Mouse (Mus musculus) bone marrow macrophage, adult 2 months (primary cell): ENCODE measurements around the gene Fam32a. TPM values are rescaled to one million over a fixed set of nuclear protein-coding genes. Genes with fewer than 3 reads are reported as not detected.

Source experiments
- H3K27ac ChIP-seq: 2 replicates; pipeline ENCODE4 v1.5.1; 2012; ENCODE audit warnings: low read depth, low read length; ENCODE audit not compliant: insufficient read depth
- H3K4me1 ChIP-seq: 2 replicates; pipeline ENCODE4 v1.6.1; 2012; ENCODE audit warnings: low read length; ENCODE audit not compliant: control insufficient read depth, insufficient read depth
- H3K4me3 ChIP-seq: 2 replicates; pipeline ENCODE4 v1.5.1; 2012; ENCODE audit warnings: mild to moderate bottlenecking, low read length, moderate library complexity; ENCODE audit not compliant: insufficient read depth
- CTCF ChIP-seq: IDR thresholded peaks from 2 replicates; pipeline ENCODE4 v1.5.1; 2012; ENCODE audit warnings: low read depth, mild to moderate bottlenecking, low read length, moderate library complexity
- POLR2A ChIP-seq: IDR thresholded peaks from 2 replicates; pipeline ENCODE4 v1.6.1; 2012; ENCODE audit warnings: mild to moderate bottlenecking, low read depth, low read length, borderline replicate concordance
- polyA plus RNA-seq: library from polyadenylated mRNA; stranded (reverse); fragments of >200 nt; gene quantifications from 2 replicates; pipeline ENCODE4 v1.2.4, GENCODE M21; 2012; ENCODE audit not compliant: missing spikeins, insufficient read depth, insufficient read length

Gene Fam32a
- polyA plus RNA-seq, 1 experiment = 58.3 TPM

DNA sequence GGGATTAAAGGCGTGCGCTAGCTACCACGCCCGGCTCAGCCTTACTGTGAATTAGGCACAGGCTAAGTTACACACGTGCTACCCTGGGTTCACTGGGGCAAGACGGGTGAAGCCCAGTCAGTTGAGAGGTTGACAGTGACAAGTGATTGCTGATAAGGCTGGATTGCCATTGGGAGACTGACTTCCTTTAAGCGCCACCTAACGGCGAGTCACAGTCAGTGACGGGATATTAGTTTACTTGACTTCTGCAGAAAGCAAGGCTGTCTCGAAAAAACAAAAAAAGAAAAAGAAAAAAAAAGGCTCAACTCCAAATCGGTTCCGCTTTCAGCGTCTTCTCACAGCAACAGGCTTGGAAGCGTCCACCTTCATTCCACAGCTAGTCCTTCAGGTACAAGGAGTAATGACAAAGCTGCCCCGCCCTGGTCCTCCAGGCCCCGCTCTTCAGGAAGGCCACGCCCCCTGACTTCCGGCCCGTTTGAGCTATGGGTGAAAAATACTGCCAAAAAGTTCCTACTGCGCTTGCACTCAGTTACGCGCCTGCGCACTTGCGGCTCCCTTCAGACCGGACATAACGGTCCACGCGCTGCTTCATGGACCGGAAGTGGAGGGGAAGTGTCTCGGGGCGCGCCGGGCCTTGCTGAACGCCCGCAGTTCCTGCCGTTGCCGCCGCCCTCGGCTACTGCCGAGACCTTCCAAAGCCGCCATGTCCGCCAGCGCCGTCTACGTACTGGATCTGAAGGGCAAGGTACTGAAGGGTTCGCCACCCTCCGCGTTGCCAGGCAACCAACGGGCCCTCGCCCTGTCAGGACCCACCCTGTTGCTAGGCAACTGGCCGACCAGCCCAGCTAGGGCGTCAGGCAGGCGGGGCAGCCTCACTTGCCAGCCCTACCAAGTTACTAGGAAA is 20.2 kb downstream of the Fam32a start, which contains the start of gene Ap1m1:
Gene Ap1m1 (plus strand): TSS at position 520 of the 904 bp plus-strand sequence.
- H3K27ac ChIP-seq = peak within 1 kb of the TSS; percentile 80
- TF ChIP-seq POLR2A (no peak), CTCF (0 out of 2 replicates have a peak, but pooled peaks have one; percentile 29)
- peak within 1 kb of the TSS; percentile 69 for H3K4me3 ChIP-seq
- H3K4me1 ChIP-seq = peaks cover 35% of the 10 kb centered on the region

DNA sequence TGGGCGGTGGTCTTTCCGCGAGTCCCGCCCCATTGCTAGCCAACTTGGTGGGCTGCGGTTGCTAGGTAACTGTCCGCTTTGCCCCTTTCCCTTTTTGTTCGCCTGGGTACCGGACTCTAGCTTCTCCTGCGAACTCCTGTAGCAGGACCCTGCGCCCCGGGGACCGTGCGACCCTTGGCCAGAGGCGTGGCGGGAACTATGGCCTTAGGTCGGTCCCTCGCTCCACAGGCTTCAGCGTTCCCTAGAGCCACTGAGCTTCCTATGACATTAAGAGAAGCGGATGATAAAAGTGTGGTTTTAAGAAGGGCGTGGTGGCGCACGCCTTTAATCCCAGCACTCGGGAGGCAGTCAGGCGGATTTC is 20.9 kb downstream of the Fam32a start:
- Histone ChIP-seq H3K4me1 (peaks cover 36% of the 10 kb centered on the region), H3K27ac (peak overlapping the region; percentile 80), H3K4me3 (peak overlapping the region; percentile 69)
- TF ChIP-seq CTCF (no peak), POLR2A (no peak)

DNA sequence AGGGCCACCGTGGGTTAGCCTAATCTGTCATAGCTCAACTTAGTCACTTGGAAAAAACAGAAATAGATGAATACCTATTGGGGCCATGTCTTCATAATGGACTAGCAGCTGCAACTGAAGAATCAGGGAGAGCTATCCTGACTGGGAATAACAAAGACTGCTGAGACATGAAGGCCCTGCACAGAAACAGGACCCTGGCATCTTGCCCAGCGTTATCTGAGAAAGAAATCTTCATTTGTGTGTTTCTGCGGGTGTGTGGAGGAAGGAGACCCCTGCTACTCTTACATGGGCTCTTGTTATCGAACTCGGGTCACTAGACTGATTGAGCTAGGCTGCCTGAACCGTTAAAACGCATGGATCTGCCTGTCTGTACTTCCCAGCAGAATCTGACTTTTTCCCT is 21.4 kb downstream of the Fam32a start:
- H3K27ac ChIP-seq = no peak overlapping the region
- H3K4me3 ChIP-seq = peak overlapping the region; percentile 69
- peaks cover 36% of the 10 kb centered on the region for H3K4me1 ChIP-seq
- TF ChIP-seq POLR2A (no peak), CTCF (no peak)

DNA sequence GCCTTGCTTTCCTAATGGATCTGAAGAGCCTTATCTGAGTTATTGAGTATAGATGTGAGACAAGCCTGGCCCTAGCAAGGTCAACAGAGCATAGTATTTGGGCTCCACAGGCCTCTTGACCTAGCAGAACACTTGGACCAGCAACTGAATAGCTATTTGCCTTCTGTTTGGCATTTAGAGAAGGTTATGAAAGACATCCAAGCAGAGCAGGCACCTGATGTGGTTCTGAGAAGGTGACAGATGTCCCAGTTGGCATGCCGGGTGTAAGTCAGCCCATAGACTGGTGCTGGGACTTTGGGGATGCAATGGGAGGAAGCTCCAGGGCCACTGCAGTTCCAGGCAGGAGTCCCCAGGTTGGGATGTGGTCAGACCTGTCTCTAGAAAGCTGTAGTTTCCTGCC is 22.7 kb downstream of the Fam32a start:
- TF ChIP-seq CTCF (no peak), POLR2A (no peak)
- H3K4me3 ChIP-seq = no peak overlapping the region
- no peak overlapping the region for H3K27ac ChIP-seq
- H3K4me1 ChIP-seq = peaks cover 36% of the 10 kb centered on the region

DNA sequence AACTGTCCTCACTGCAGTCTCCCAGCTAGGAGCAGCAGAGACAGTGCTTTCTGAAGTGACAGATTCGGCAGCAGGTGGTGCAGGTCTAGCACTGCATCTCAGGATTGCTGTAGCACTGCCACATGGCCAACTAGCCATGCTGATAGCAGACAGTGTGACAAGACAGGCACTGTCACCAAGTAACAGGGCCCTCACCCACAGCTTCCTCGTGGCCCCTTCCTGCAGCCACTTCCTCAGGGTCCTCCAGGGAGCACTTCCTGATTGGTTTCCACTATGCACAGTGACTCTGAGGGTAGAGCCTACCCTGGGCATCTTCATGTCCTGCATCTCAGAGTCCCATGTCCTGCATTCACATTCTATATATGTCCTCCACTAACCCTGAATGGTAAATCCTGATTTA is 25.1 kb downstream of the Fam32a start:
- Histone ChIP-seq H3K4me3 (no peak overlapping the region), H3K4me1 (peaks cover 36% of the 10 kb centered on the region), H3K27ac (peak overlapping the region; percentile 36)
- no peak for TF ChIP-seq POLR2A

DNA sequence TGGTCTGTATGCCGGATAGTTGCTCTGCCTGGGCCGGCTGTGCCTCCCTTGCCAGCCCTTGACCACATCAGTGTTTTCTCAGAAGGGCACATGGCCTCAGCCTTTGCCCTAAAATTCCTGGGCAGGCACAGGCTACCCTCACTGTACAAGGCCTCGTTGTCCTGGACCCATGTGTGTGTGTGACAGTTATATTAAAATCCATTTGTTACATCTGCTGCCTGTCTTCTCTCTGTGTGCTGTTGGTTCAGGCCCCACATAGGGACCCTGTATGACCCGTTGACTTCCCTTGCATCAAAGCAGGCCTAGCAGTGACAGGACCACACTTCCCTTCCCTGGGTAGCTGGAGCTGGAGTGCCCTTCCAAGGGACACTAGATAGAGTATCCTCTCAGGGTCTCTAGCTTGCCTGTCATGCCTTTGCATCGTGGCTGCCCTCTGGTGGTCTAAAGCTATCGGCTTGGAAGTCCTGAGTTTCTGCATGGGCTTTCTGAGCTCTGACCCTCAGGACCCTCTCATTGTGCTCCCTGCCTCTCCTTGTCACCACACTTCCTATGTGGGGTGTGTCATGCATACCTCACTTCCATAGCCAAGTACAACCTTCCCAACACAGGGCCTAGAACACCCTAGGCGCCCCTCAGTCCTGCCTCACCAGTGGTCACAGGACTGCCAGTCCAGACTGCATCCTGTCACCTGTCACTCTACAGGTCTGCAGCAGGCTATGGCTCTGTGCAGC is 37.8 kb downstream of the Fam32a start:
- Histone ChIP-seq H3K4me1 (no peaks in the 10 kb centered on the region), H3K27ac (no peak overlapping the region), H3K4me3 (no peak overlapping the region)
- TF ChIP-seq CTCF = peak; percentile 48; the same call in 1 of the 2 replicates
- no peak for TF ChIP-seq POLR2A

DNA sequence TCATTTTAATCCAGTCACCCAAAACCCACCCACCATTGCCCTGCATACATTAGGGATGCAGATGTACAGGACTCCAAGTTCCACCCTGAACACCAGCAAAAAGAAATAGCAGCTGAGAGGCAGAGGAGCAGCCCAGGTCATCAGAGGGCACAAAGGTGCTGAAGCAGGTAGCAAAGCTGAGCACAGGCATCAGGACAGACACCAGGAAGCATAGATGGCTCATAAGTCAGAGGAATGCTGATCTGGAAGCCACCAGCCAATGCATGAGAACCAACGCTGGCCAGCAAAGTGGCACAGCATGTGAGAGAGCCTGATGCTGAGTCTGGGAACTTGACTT is 38.3 kb downstream of the Fam32a start:
- no peak overlapping the region for H3K27ac ChIP-seq
- H3K4me1 ChIP-seq = no peaks in the 10 kb centered on the region
- H3K4me3 ChIP-seq = no peak overlapping the region
- TF ChIP-seq POLR2A (no peak), CTCF (no peak)

DNA sequence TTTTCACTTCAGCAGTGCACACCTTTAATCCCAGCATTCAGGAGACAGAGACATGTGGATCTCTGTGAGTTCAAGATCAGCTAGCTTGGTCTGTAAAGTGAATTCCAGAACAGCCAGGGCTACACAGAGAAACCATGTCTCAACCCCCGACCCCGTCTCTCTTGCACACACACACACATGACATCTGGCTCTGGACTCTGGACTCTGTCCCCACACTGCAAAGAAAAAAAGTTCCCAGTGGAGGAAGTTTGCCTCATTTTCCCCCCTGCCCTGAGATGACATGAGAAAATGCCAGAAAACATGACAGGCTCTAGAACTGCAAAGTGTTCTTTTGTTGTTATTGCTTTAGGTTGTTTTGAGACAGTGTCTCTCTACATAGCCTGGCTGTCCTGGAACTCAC is 40.3 kb downstream of the Fam32a start:
- Histone ChIP-seq H3K4me1 (no peaks in the 10 kb centered on the region), H3K27ac (no peak overlapping the region), H3K4me3 (no peak overlapping the region)
- TF ChIP-seq POLR2A = no peak
- no peak for TF ChIP-seq CTCF

DNA sequence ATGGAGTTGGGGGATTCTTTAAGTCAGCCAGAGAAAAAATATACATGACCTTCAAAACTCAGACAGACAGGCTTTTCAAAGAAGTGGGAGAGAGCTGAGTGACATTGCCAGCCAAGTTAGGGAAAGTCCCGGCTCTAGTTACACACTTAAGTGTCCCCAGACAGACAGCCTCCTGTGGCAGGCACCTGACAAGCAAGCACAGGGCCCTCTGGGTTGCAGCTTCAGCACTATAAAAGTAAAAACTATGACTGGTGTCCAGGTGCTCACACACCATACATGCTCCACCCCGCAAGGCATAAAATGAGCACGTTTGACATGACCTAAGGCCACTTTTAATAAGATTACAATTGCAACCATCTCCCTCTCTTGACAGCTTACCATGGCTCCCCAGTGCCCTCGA is 41.1 kb downstream of the Fam32a start:
- Histone ChIP-seq H3K4me1 (no peaks in the 10 kb centered on the region), H3K27ac (no peak overlapping the region), H3K4me3 (no peak overlapping the region)
- TF ChIP-seq POLR2A = no peak
- no peak for TF ChIP-seq CTCF

DNA sequence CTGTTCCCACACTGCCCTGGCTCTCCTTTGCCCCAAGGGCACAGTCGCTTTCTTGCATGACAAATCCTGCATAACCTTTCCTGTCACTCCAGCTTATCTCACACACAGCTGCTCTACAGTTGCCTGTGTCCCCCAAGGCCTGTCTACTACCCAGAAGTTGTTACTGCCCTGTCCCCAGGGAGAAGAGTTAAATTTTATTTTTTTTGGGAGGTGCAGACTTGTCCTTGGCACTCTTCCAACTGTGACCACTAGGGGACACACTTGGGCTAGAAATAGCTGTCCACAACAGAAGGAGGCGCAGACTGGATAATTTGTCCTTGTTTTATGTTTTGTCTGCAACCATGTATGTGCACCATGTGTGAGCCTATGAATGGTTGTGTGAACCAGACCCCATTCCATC is 41.5 kb downstream of the Fam32a start:
- no peak overlapping the region for H3K27ac ChIP-seq
- no peaks in the 10 kb centered on the region for H3K4me1 ChIP-seq
- TF ChIP-seq POLR2A (no peak), CTCF (peak; percentile 76)
- no peak overlapping the region for H3K4me3 ChIP-seq
